Mouse (Mus musculus): ENCODE data around the gene E2f7.
A peak's percentile ranks its signal among the peaks of the same experiment; 100 is the strongest.
"Not testable (repeated sequence)": the region's sequence is repeated elsewhere in the genome, so short reads cannot be mapped to it uniquely, and the experiment has no call there.

The E2f7 gene

DNA sequence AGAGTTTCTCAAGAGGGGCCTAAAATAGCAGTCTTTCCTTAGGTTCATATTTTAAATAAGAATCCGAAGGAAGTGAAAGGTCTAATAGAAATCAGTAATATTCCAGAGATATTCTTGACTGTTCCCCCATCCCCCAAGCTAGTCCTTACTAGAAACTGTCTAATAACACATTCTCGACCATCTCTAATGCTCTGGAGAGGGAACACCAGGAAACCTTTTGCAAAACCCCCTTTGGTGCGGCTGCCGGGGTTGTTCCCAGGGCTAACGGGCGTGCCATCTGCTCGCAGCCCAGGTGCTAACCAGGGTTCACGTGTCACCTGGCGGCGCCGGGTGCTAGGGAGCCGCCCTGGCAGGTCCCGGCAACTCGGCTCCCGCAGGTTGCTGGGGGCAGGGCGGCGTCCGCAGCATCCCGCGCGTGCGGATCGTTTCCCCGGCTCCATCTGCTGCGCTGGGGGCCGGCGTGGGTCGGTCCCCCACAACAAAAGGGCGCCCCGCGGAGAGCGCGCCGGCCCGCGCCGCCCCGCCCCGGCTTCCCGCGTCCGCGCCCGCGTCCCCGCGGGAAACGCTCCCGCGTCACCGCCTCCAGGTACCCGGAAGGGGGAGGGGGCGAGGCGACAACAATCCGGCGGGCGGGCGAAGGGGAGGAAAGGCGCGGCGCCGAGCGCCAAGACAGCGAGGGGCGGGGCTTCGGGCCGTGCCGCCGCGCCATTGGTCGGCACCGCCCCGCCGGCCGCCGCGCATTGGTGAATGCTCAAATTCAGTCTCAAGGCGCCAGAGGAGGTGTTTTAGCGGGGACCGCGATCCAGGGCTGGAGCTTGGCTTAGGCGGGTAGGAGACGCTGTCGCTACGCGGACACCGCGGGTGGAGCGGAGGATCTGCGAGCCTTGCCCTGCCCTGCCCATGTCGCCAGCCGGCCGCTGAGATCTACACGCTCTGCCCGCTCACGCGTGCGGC, at the start of gene E2f7:
TSS of gene E2f7 (plus strand) at position 754 of the 954 bp plus-strand sequence.
- DNase-seq (ENCODE audit: low spot score) = peak; percentile 90

DNA sequence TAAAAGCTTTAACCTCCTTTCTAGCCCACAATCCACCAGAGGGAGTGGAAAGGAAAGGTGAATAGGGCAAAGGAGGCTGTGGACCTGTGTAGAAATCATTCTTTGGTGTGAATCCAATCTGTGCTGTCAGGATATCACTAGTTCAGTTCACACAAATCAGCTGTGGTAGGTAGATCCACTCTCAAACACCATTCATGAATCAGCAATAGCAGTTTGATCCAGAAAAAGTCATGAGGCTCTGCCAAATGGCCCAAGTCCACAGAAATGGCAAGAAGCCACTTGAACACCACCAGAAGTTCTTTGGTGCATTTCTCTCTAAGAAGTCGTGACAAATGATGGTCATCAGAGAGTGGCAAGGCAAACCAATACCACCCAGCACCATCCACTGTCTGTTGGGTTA, 44.0 kb upstream of the E2f7 start:
- no peak for DNase-seq (ENCODE audit: low spot score)

DNA sequence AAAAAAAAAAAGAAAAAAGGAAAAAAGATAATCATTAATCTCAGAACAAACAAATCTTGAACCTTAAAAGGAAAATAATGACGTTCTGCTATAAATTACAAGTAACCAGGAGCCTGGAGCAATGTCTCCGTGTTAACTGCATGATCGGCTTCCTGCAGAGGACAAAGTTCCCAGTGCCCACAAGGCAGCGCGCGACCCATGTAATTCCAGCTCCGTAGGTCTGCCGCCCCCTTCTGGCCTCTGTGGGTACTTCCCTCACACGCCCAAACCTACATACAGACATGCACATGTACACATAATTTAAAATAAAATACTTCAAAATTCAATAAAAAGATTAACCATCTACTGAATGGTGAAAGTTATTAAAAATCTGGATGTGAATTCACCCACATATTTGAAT, 39.6 kb upstream of the E2f7 start:
- DNase-seq (ENCODE audit: low spot score) = no peak

DNA sequence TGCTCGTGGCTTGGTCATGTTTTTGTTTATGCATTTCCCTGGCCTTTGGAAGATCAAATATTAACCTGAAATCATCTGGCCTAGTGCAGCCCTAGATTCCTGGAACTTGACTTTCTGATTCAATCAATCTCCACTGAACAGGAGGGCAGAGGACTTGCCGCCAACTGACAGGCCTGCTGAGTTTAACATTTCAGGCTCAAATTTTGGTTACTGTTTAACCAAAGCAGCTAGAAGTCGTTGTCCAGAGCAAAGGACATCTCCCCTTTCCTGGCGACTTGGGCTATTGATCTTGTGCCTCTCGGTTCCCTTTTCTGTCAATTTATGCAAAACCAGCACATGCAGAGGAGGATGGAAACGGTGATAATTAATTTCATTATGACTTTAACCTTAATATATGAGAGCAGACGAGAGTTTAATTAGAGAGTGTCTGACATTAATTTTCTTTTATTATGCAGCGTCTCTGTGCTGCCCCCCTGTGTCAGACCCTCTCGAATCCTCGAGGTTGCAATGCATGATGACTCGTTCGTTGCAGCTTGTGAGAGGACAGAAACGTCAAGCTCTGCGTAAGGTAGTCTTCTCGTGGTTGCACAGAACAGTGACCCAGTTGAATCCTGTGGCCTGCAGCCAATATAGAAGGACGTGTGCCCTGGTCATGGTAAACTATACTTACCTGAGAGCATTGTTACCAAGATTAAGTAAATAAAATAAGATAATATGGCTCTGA, 37.7 kb upstream of the E2f7 start:
- DNase-seq (ENCODE audit: low spot score) = no peak

DNA sequence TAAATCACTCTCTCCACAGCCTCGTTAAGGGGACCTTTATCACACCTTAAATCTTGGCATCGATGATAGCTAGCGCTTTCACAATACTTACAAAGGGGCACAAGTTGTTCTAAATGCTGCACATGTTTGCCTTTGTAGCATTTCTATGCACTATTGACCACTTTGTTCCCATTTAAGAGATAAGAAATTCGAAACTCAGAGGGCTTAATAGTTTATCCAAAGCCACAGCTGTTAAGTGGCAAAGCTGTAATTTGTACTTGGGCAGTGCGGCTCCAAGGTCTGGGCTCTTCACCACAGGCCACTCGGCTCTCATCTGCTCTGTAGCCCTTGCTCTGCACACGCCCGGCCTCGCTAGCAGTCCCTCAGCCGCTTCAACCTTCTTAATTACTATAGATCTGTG, 28.4 kb upstream of the E2f7 start:
- DNase-seq (ENCODE audit: low spot score) = no peak

DNA sequence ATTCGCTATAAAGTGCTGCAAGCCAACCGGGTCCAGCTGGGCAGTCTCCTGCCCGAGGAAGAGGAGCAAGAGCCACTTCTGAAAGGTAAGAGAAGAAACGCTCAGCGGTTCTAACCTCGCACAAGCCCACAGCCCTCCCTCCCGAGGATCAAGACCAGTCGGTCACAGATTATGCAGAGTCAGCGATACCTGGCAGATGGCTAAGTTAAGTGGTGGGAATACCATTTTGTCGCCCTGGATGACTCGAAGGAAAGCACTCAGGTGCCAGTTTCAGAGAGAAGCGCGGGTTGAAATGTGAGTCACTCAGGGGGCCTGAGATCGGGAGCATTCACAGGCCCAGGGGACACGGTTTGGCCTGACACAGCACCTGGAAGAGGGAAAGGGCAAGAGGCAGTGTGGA, 18.8 kb upstream of the E2f7 start:
- no peak for DNase-seq (ENCODE audit: low spot score)

DNA sequence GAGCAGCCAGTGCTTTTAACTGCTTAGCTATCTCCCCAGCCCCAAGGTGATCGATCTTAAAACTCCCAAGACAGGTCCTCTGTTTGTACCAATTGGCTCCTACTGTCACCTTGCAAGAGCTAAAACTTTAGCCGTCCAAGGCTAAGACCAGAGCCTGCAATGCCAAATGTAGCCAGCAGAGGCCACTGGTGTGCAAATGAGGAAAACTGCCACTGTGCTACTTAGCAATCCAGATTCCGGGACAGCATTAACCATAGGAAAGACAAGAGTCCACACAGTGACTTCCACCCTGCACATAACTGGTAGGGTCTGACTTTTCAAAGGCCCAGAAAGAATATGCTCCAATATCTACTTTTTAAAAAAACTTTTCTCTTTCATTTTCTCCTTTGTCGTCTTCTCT, 17.4 kb upstream of the E2f7 start:
- DNase-seq (ENCODE audit: low spot score) = peak; percentile 41

DNA sequence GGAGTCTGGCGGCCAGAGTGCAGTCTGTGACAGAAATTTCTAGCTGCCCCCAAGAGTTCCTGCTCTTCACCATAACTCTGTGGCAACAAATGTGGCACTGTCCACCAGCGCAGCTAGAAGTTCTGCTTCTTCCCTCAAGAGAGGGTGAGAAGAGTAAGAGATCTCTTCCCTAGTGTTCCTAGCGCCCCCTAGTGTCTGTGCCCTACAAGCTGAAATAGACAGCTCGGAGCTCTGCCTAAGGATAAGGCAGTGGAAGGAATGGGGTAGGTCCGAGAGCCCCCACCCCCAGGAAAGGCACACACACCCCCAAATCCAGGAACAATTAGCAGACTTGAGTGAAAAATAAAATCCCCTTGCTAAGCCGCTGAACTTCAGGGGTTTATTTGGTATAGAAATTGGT, 11.9 kb upstream of the E2f7 start:
- DNase-seq (ENCODE audit: low spot score) = peak; percentile 75

DNA sequence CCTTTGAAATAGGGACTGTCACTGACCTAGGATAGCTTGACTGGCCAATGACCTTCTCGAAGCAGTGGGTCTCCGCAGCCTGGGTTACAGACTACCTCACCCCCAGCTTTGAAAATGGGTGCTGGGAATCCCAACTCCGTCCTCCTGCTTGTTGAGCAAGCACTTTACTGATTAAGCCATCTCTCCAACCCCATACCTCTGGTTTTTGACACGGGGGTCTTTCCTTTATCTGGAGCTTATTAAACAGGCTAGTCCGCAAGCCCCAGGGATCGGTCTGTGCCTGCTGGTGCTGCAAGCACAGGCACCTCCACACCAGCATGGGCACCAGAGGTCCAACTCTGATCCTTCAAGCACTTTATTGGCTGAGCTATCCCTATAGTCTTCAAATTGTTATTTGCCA, 1.5 kb upstream of the E2f7 start:
- no peak for DNase-seq (ENCODE audit: low spot score)

DNA sequence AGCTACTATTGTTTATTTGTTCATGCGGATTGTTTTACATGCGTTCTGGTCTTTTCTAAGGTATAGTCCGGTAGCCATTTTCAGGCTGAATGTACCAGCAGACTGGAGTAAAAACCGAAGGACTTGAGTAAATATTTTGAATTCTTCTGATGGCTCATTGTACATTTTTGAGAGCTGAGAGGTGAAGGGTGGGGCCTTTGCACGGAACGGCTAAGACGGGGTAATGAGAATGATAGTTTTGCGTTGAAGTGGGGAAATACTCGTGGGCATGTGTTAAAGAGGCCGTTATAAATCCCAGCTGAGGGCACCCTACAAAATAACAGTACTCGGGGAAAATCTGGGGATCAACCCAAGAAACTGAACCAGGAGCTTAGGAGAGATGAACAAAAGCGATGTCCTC, 1.1 kb upstream of the E2f7 start:
- DNase-seq (ENCODE audit: low spot score) = no peak

DNA sequence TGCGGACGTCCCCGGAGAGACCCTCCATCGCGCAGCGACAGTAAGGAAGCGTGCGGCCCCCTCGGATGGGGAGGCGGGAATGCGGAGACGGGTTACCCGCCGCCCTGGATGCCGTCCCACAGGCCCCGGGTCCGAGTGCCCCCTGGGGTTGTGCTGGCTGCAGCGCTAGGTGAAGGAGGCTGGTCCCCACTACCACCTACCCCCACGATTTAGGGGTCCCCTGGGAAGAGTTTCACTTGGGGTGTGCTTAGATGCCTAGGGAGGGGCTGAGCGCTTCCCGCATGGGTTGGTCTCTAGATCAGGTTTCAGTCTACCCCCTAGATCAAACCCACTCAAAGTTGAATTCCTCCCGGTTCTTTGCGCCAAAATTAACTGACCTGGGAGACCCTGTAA, 397 bp downstream of the E2f7 start:
- DNase-seq (ENCODE audit: low spot score) = no peak

DNA sequence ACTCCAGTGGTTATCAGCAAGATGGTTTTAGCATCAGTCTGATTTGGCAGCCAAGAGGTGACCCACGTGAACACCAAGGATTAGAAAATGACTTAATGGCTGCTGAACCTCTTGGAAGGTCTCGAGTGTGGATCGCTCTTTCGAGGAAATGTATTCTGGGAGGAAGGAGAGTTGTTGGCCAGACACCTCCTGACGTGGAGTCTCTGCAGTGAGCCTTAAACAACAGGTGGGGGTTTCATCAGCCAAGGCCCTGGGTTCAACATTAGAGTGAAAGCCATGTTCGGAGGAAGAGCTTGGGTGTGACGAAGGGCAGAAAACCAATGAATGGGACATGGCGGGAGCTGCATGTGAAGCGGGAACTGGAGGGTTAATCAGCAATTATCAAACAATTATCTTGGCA, 3.8 kb downstream of the E2f7 start:
- DNase-seq (ENCODE audit: low spot score) = no peak

DNA sequence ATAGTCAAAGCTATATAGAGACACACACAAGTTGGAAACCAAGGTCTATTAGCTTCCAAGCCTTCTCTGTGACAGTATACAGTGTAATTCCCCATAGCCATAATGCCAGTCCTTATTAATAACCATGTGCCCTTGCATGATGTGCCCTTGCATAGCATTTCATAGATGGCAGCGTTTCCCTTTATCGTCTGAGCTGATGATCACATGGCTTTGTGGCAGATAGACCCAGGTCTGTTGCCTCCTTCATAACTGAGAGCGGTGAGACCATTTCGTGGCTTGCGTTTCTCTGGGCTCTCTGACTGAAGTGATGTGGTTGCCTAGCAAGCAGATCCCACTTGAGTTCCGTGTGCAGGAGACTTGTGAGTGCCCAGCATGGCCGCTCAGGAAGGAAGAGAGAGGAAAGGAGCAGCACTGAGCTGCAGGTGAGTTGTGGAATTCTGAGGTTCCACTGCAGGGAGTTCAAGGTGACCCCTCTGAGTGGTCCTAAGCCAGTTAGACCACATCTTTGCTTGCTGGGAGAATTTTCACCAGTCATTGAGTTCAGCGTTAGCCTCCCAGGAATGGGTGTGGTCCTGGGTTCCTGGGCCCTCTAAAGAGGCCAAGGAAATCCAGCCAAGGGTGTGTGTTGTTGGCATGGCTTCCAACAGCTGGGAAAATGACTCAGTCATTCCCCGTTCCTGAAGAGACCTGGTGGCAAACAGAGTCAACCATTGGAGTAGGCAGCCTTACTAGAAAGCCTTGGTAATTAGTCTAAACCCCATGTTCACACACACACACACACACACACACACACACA, 4.5 kb downstream of the E2f7 start:
- no peak for DNase-seq (ENCODE audit: low spot score)

DNA sequence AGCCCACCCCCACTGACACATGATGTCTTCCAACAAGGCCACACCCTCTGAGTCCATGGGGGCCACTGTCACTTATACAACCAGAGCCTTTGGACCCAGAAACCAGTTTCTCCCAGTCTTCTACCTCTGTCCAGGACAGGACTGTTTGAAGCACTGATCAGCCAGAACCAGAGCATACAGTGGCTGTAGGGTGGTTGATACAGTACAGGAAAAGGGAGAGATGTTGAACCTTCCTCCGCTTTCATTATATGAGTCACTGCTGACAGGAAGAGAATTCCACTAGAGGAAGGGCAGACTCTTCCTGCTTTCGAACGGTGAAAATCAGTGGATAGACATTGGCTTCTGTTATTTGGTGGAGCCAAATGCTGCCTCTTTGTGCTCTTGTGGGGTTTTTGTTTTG, 7.6 kb downstream of the E2f7 start:
- DNase-seq (ENCODE audit: low spot score) = no peak

DNA sequence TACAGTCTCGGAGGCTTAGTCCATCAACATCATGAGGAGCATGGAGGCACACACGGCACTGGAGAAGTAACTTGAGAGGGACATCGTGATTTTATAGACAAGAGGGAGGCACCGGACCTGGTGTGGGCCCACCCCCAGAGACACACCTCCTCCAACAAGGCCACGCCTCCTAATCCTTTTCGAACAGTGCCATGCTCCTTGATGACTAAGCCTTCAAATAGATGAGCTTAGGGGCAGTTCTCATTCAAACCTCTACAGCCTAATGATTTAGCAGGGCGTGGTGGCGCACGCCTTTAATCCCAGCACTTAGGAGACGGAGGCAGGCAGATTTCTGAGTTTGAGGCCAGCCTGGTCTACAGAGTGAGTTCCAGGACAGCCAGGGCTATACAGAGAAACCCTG, 10.3 kb downstream of the E2f7 start:
- no peak for DNase-seq (ENCODE audit: low spot score)

DNA sequence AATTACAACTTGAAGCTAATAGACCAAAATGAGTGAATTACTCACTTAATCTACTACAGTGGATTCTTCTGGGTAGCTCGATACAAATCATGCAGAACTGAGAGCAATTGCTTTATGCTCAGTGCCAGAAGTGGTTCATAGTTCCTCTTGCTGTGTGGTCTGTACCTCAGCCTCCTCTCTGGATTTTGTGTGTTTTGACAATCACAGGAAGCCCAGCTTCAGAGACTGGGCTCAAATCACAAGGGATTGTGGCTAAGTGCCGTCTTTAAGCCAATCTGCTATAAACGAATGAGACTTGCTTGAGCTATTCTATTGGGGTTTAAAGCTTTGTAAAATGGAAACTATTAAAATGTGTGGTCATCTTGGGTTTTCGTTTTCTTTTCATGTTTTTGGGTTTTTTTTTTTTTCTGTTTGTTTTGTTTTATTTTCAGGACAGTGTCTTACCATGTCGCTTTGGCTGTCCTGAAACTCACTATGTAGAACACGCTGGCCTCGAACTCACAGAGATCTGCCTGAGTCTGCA, 11.1 kb downstream of the E2f7 start:
- DNase-seq (ENCODE audit: low spot score) = no peak

DNA sequence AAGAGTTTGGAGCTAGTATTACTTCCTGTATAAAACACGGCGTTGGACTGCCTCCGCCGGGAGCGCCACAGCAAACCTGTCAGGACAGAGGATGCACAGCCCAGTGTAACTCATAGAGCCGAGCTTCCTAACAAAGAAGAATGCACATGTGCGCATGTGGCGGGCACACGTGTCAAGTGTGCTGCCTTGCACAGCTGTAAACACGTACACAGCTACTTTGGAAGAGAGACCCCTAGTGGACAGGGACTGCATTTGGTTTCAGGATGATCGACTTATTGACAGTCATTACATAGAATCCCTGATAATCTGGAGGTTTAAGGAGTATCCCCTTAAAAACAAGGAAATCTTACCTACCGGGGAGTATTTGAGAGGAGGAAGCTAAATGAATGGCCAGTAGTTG, 15.3 kb downstream of the E2f7 start:
- DNase-seq (ENCODE audit: low spot score) = not testable (repeated sequence)

DNA sequence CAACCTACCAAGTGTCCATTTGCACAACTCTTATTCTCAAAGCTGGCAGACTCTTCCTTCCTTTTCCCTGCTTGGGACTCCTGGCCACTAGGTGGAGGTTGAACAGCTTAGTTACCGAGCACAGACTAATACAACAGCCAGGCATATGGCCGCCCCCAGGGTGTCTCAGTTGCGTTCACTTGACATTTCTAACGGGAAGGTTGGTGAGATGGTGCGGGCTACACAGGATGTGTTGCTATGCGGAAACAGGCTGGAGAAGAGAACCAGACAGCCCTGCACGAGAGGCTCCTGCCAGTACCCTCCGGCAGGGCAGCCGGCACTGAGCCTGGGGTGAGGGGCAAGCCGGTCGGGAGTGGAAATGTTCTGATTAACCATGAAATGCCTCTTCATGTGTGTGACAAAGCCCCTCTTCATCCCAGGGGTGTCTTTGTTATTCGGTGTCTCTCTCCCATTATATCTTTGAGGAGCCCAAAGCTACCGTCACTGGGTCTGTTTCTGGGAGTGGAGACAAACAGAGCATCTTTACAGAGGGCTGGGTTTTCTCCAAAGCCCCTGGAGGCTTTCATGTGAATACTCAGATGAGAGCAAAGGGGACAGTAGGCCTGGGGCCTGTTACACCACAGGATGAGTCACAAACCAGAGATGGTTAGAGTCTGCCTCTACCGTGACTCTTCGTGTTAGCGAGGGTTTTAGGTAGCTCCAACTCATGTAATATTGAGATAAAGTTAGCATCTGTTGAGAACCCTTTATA, 17.1 kb downstream of the E2f7 start:
- no peak for DNase-seq (ENCODE audit: low spot score)

DNA sequence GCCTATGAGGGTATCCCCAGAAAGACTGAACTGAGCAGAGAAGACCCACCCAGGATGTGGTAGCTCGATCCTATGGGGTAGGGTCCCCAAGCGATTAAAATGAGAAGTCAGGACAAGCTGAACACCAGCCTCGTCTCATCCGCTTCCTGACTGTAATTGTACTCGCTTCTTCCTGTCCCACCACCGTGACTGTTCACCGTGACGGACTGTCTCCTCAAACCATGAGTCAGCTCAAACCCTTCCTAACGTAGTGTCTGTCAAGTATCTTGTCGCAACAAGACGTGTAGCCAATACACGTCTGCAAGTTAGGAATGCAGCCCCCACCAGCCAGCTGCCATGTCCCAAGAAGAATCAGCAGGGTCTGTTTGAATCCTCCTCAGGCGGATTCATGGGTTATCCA, 18.2 kb downstream of the E2f7 start:
- no peak for DNase-seq (ENCODE audit: low spot score)

DNA sequence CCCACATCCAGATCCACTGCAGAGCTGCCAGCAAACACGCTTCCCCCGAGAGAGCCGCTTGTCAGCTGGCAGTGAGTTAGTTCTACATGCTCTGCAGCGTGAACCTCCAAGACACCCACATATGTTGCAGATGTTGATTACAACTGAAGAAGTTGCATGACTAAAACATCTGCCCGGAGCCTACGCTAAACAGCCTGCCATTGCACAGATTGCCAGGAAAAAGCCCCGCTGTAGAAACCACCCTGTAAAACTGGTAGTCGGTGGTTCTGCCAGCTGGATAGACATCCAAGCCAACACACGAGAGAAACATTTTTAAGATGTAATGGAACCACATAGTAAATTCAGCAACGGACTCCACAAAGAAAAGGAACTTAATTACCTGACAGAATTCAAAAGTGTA, 24.3 kb downstream of the E2f7 start:
- DNase-seq (ENCODE audit: low spot score) = no peak

DNA sequence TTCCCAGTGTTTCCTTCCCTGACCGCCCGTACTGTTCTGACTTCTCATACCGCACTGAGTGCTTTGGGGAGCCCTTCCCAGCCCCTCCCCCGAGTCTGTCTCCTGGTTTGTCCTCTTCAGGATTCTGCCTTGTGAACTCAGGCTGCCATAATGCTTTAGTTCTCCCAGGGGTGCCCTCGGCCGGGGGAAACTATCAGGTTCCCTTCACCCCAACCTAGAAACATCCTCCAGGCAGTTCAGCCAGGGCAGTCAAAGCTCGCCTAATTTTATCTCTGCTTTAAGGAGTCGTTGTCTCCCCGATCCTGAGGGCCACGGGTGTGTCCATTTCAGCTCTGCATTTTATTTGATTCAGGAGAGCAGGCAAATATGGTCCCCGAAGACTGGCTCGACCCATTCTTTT, 28.0 kb downstream of the E2f7 start:
- no peak for DNase-seq (ENCODE audit: low spot score)

DNA sequence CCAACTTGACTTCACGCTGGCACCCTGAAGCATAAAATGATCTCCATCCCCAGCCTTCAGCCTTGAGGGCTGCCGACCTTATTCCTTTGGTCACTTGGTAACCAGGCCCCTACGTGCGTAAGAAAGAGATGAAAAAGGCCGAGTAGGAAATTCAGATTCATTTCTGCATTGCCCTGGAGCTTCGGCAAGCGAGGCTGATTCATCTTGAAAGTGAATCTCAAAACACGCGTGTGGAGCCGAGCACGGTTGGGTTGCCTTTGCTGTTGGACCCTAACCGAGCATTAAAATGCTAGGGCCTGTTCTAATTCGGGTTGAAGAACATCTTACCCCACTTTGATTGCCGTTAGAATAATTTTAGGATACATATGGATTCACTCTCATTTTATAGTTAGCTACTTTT, 28.6 kb downstream of the E2f7 start:
- no peak for DNase-seq (ENCODE audit: low spot score)
